Mouse (Mus musculus) gastrocnemius, adult 8-10 months (tissue): Measurements from ENCODE around the gene Pym1. TPM values are rescaled to one million over a fixed set of nuclear protein-coding genes. Genes with fewer than 3 reads are reported as not detected.
A peak's percentile ranks its signal among the peaks of the same experiment; 100 is the strongest.
"Not testable (repeated sequence)": the region's sequence is repeated elsewhere in the genome, so short reads cannot be mapped to it uniquely, and the experiment has no call there.

Source experiments
- DNase-seq, 2 experiments: peaks; one replicate each; pipeline ENCODE4 v3.0.0; 2022; ENCODE audit warnings: low spot score in 2 of 2
- total RNA-seq, 4 experiments: library from RNA; stranded (reverse); gene quantifications; 2 replicates each; pipeline ENCODE4 v1.2.4; 2022

Pym1 gene
- 10 to 100 TPM; 10.2 to 14.0 (median 11.9) TPM for total RNA-seq

DNA sequence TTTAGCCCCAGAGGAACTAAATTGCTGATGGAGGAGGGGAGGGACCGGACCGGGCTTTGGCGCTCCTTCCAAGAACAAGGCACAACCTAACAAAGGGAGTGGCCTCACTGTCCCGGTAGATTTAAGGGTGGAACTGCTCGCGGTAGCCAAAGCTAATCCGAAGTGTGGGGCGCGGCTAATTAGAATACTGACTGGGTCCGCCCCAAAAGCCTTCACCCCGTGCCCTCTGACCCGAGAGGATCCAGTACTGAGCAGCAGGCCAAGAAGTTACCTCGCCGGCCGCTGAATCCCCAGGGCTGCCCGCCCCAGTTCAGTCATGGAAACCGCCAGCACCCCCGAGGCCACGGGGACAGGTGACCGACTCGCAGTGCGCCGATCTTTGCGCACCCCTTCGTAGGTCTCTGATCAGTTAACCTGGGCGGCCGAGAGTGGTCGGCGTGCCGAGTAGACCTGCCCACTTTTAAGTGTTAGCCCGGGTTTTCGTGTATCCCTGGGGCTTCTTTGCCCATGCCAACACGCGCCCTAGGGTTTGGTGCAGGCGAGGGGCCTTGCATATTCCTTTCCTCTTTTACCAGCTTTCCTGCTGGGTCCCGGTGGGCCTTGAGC lies at the start of gene Pym1:
Pym1 (plus strand) TSS at position 244 of the 606 bp plus-strand sequence.
- peak; percentile 73 to 79 for DNase-seq

- no peak for DNase-seq
These were observed 48.7 kb upstream of the Pym1 start for GRCm38 (mm10) chr10:128699006-128699405.

- no peak for DNase-seq
These were observed 48.1 kb upstream of the Pym1 start for GRCm38 (mm10) chr10:128699611-128700010.

DNA sequence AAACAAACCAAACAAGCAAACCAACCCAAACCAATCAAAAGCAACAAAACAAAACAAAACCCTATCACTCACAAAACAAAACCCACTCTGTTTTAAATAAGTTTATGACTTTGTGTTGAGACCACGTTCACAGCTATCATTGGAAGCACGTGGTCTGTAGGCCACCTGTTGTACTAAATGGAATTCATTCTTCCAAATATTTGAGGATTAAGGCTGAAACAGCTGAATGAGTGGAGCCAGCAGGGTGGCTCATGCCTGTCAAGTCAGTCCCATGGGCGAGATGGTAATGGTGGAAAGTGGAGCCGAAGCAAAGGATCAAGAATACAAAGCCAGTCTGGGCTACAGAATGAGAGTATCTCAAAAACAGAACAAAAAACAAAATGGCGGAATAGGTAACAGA lies 47.0 kb upstream of the Pym1 start:
- DNase-seq, result no peak

DNA sequence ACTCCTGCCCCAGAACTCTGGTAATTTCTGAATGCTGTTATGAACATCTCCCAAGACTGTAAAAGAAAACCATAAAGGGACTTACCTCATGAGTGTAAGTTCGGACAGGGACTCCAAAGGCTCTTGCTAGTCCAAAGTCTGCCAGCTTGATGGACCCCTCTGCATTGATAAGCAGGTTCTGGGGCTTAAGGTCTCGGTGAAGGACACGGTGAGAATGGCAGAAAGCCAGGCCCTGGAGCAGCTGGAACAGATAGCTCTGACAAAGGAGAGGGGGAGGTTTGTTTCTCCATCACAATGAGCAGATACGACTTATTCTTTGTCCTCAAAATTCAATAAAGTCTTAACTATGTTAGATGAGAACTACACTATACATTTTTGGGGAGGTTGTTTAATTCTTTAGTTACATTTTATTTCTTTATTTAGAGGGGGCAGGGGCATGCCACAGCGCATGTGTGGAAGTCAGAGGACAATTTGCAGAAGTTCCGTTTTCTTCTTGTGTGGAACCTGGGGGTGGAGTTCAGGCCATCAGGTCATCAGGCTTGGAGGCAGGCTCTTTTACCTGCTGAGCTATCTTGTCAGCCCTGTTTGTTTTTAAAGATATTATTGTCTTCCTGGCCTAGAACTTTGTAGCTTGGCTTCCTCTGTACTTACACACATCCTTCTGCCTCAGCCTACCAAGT lies 45.2 kb upstream of the Pym1 start:
- no peak for DNase-seq

DNA sequence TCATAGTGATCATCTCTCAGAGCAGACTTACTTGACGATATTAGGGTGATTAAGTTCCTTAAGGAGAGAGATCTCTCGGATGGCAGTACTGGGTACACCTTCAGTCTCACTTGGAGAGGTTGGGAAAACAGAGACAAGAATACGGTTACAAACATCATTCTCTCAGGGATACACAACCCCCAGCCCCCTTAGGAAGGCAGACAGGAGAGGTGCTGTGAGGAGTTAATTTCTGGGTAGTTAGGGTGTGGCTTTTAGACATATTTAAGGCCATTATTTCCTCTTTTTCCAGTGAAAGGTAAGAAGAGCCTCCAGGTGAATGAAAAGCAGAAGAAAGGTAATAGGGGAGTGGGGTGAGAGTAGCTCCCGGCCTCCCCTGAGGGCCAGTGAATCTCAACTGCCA lies 43.8 kb upstream of the Pym1 start, which contains the start of gene Pmel:
Pmel (plus strand) TSS at position 301 of the 400 bp plus-strand sequence.
- DNase-seq, result no peak

DNA sequence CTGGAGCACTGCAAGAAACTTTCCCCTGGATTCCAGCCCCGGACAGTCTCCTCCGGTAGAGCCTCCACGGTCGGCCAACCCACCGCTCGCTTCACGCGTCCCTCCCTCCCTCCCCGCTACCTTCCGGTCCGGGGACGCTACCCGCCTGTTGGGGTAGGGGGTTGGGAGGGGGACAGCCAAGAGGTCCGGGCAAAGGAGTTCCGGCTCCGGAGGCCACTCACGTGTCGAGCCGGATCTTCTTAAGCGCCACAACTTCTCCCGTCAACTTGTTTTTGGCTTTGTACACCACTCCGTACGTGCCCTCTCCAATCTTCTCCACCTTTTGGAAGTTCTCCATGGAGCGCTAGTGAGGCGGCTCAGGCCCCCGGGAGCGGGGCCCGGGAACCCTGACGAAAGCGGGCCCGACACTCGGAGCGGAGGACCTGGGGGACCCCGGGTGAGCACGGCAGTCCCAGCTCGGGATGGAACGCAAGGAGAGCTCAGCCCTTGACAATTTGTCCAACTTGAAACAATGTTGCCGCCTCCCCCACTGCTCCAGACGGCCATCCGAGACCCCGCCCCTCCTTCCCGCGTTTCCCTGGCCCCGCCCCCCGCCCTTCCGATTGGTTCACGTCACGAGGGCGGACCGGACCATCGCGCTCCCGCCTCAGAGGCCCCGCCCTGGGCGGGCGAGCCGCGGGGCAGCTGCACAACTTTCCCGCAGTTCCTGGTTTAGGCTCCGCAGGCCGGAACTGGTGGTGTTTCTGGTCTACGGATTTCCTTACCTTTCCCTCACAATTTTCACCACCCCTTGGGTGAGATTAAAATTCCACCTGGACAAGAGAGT lies 43.0 kb upstream of the Pym1 start, which contains the start of gene Cdk2:
Cdk2 (minus strand) TSS at position 541 of the 826 bp plus-strand sequence.
- DNase-seq, result peak; percentile 86 to 91

DNA sequence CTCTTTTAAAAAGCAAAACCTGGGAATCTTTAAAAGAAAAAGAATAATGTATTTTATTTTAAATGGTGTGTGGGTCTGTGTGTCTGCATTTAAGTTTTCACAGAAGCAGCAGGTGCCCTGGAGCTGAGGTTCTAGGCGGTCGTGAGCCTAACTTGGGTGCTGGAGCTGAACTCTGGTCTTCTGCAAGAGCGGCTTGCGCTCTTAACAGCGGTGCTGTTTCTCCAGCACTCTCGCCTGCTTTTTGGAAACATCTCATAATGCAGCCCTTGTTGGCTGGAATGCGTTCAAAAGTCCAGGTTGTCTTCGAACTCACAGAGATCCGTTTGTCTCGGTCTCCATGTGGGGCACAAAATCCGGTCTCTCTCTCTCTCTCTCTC lies 42.4 kb upstream of the Pym1 start:
- DNase-seq, result no peak

DNA sequence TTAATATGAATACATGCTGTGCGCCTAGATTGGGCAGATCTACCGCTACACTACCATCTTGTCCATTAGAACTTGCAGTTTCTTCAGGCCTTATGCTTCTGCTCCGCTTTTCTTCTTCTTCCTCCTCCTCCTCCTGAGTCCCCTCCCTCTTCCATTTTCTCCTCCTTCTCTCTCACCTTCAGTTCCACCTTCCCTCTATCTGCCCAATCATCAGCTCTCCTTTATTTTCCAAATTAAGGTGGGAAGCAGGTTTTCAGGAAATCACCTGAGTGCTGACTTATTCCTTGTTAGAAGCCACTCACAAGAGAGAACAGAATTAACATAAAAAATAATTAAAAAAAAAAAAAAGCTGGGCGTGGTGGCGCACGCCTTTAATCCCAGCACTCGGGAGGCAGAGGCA lies 36.4 kb upstream of the Pym1 start:
- DNase-seq, result not testable (repeated sequence)

- DNase-seq, result no peak
These were observed 31.8 kb upstream of the Pym1 start for GRCm38 (mm10) chr10:128715559-128716537.

- not testable (repeated sequence) for DNase-seq
These were observed 22.2 kb upstream of the Pym1 start for GRCm38 (mm10) chr10:128725466-128725865.

GRCm38 (mm10) chr10:128728059-128728458 lies 19.6 kb upstream of the Pym1 start:
- no peak for DNase-seq

DNA sequence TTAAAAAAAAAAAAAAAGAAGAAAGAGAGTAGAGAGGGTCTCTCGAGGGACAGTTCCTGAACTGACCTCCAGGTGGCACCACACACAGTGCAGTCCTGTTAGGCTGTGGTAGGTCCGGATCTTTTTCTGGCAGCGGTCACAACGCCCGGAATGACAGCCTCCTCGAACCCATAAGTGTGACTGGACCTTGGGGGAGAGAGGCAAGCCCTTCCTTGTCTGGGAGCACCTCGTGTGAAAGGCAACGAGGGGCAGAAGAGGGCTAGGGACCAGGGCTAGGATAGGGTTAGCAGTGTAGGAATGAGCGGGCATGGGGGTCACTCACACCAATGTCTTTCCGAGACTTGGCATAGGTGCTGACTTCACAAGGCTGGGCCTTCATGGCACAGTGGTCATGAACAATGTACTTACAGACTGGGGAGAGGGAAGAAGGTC lies 16.7 kb upstream of the Pym1 start:
- peak; percentile 37 to 60 for DNase-seq

GRCm38 (mm10) chr10:128731992-128732391 lies 15.7 kb upstream of the Pym1 start:
- DNase-seq, result no peak

- no peak for DNase-seq
These were observed 10.3 kb upstream of the Pym1 start for GRCm38 (mm10) chr10:128737435-128737834.

DNA sequence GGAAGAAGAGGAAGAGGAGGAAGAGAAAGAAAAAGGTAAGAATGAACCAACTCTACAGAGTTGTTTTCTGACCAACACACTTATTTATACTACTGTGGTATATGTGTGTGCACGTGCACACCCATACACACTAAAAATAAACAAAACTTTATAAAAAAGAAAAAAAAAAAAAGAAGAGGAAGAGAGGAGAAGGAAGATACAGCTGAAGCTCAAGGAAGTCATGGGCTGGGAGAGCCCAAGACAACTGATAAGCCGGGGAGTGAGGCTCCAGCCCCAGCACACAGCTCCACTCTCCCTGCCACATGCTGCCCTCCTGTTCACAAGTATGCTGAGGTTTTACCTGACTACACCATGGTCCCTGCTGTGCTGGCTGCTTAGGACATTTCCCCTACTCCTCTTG lies 7.4 kb upstream of the Pym1 start:
- DNase-seq, result no peak

GRCm38 (mm10) chr10:128742616-128743015 lies 5.1 kb upstream of the Pym1 start:
- DNase-seq, result no peak

DNA sequence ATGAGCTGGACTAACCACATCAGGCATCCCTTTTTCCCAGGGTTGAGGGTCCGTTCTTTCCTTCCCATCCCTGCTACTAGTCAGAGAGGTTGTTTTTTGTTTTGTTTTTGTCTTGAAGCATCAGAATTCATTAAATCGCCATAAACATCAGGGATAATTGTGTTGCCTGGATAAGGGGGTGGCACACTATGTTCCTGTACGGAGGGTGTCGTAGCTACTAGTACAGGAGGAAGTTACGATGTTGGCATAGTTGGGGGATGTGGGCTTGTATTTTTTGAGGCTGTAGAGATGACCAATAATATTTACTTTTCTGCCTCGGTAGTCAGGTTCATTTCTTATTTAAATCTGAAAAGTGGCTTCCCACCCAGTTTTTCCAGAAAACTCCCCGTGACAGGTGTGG lies 4.5 kb upstream of the Pym1 start:
- no peak for DNase-seq

GRCm38 (mm10) chr10:128743791-128744191 lies 3.9 kb upstream of the Pym1 start:
- peak; percentile 22 to 47 for DNase-seq

GRCm38 (mm10) chr10:128744211-128744610 lies 3.5 kb upstream of the Pym1 start:
- DNase-seq, result peak in 1 of 2 experiments; percentile 7
